Mouse (Mus musculus): ENCODE data around the gene Lrrc56.

DNA sequence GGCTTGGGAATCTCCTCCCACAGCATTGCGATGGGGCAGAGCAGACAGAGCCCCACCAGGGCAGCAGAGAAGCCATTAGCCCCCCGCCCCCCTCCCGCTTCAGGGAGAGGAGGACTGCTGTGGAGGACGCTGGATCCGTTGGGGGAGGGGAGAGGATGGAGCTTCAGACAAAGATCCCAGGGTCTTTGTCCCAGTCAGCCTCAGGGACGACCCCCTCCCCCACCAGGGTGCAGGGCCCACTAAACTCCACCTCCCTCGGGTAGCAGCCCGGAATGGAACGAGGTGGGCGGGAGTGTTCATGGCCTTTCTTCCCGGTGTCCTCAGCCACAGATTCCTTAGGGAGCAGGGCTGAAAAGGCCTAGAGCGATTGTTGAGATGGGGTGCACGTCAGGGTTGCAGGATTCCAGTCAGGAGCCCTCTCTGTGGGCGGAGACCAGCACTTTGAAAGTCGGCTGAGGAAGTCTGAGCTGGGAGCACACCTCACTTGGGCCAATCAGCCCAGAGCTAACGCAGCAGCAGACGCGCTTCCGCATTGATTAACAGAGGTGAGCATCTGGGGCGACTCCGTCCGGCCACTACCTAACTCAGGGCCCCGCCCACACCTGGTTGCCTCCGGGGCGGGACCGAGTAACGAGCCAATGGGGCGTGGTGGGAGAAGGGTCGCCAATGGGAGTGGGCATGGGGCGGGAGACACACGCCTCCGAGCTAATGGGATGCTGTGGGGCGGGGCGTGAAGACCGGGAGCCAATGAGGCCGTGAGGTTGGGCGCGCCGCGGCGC lies 21.3 kb downstream of the Lrrc56 start, which contains the start of gene Rassf7:
- TF ChIP-seq POLR2A (IDR thresholded peaks at IDR 0.05; ENCODE audit: control insufficient read depth, extremely low read depth, insufficient read depth, low read length, poor library complexity) (peak; percentile 71), CTCF (IDR thresholded peaks at IDR 0.05; ENCODE audit: borderline replicate concordance, control insufficient read depth, extremely low read depth, insufficient read depth, low read length, poor library complexity) (peak; percentile 56; the same call in 1 of the 2 replicates)

Measured in thymus, adult 2 months (tissue).